Mouse (Mus musculus): Measurements from ENCODE around the gene Cacna1e.

Gene Cacna1e

GRCm38 (mm10) chr1:154786243-154786669 is 98.0 kb downstream of the Cacna1e start:
- peak; percentile 74 to 80 for DNase-seq (ENCODE audit: low spot score in 2 of 2)

GRCm38 (mm10) chr1:154784862-154785261 is 99.4 kb downstream of the Cacna1e start:
- DNase-seq (ENCODE audit: low spot score in 2 of 2): no peak

- DNase-seq (ENCODE audit: low spot score in 2 of 2): no peak
Observed at GRCm38 (mm10) chr1:154783521-154783920, 100.8 kb downstream of the Cacna1e start.

GRCm38 (mm10) chr1:154779908-154780514 is 104.3 kb downstream of the Cacna1e start:
- DNase-seq (ENCODE audit: low spot score in 2 of 2): no peak

- no peak for DNase-seq (ENCODE audit: low spot score in 2 of 2)
Observed at GRCm38 (mm10) chr1:154776344-154776743, 108.0 kb downstream of the Cacna1e start.

GRCm38 (mm10) chr1:154774468-154774867 is 109.8 kb downstream of the Cacna1e start:
- DNase-seq (ENCODE audit: low spot score in 2 of 2): no peak

- DNase-seq (ENCODE audit: low spot score in 2 of 2): no peak
Observed at GRCm38 (mm10) chr1:154771111-154771510, 113.2 kb downstream of the Cacna1e start.

GRCm38 (mm10) chr1:154770542-154770941 is 113.8 kb downstream of the Cacna1e start:
- DNase-seq (ENCODE audit: low spot score in 2 of 2): no peak

GRCm38 (mm10) chr1:154763132-154763531 is 121.2 kb downstream of the Cacna1e start:
- DNase-seq (ENCODE audit: low spot score in 2 of 2): no peak

- DNase-seq (ENCODE audit: low spot score in 2 of 2): no peak
Observed at GRCm38 (mm10) chr1:154752081-154752480, 132.2 kb downstream of the Cacna1e start.

GRCm38 (mm10) chr1:154748531-154748930 is 135.8 kb downstream of the Cacna1e start:
- no peak for DNase-seq (ENCODE audit: low spot score in 2 of 2)

GRCm38 (mm10) chr1:154745241-154745640 is 139.1 kb downstream of the Cacna1e start:
- no peak for DNase-seq (ENCODE audit: low spot score in 2 of 2)

- DNase-seq (ENCODE audit: low spot score in 2 of 2): no peak
Observed at GRCm38 (mm10) chr1:154730411-154730961, 153.8 kb downstream of the Cacna1e start.

GRCm38 (mm10) chr1:154729269-154729980 is 154.9 kb downstream of the Cacna1e start:
- DNase-seq (ENCODE audit: low spot score in 2 of 2): peak in 1 of 2 experiments; percentile 11

- no peak for DNase-seq (ENCODE audit: low spot score in 2 of 2)
Observed at GRCm38 (mm10) chr1:154728682-154729081, 155.6 kb downstream of the Cacna1e start.

GRCm38 (mm10) chr1:154727696-154728095 is 156.6 kb downstream of the Cacna1e start:
- DNase-seq (ENCODE audit: low spot score in 2 of 2): no peak

- DNase-seq (ENCODE audit: low spot score in 2 of 2): no peak
Observed at GRCm38 (mm10) chr1:154726361-154727161, 157.7 kb downstream of the Cacna1e start.

- no peak for DNase-seq (ENCODE audit: low spot score in 2 of 2)
Observed at GRCm38 (mm10) chr1:154725356-154726320, 158.7 kb downstream of the Cacna1e start.

GRCm38 (mm10) chr1:154723537-154724286 is 160.6 kb downstream of the Cacna1e start:
- no peak for DNase-seq (ENCODE audit: low spot score in 2 of 2)

GRCm38 (mm10) chr1:154723078-154723477 is 161.2 kb downstream of the Cacna1e start:
- DNase-seq (ENCODE audit: low spot score in 2 of 2): no peak
